9 mouse cellular contexts compared by ENCODE assay signal in genomic region chr12:8773336-8773735, GRCm38 (mm10). TPM values are rescaled to one million over a fixed set of nuclear protein-coding genes. Genes with fewer than 3 reads are reported as not detected.
DNase-seq lines count a peak whose midpoint lies in the region; ATAC-seq and TF ChIP-seq lines count a peak whose summit lies in the region.
"Had no signal": no experiment of that assay in that cellular context is flagged by ENCODE, and none has a peak within 500 bp of the region (broad histone marks: within the 10 kb centered on the region; RNA-seq: fewer than 3 reads in every experiment).

No protein-coding gene starts in this region.

- intact Hi-C loops in gastrocnemius, postnatal 36 days (cut with DNase I) = loop anchor here (5.0 kb wide), 1 partner anchor 229 kb away; no protein-coding TSS in a partner anchor

- no peak for TF ChIP-seq CTCF in brain, embryonic 14.5 days (IDR thresholded peaks at IDR 0.05; ENCODE audit: borderline replicate concordance, extremely low read depth, insufficient read depth, insufficient read length)
- no peak for TF ChIP-seq CTCF in hindbrain, postnatal 0 days (IDR thresholded peaks at IDR 0.05; ENCODE audit: low read depth)

- no peak for DNase-seq in heart, postnatal 4 days
- DNase-seq in brain, embryonic 14.5 days (ENCODE audit: low read depth) = peak; percentile 21
- DNase-seq in hindbrain, postnatal 0 days (ENCODE audit: low spot score) = no peak
- DNase-seq in retina, embryonic 14.5 days (ENCODE audit: low spot score) = no peak
- DNase-seq in gastrocnemius, postnatal 36 days = no peak
- DNase-seq in ovary, adult 18-20 months (ENCODE audit: low spot score) = no peak

- peak overlapping the region; percentile 68 for H3K4me3 ChIP-seq in heart, embryonic 15.5 days
- H3K4me3 ChIP-seq in hindbrain, postnatal 0 days (ENCODE audit: low read length) = peak overlapping the region; percentile 52
- peak overlapping the region; percentile 75 for H3K4me3 ChIP-seq in midbrain, embryonic 16.5 days (ENCODE audit: low read depth, low read length)

- no peaks in the 10 kb centered on the region for H3K27me3 ChIP-seq in heart, embryonic 15.5 days
- H3K27me3 ChIP-seq in hindbrain, postnatal 0 days (ENCODE audit: insufficient read depth, low read length) = no peaks in the 10 kb centered on the region
- no peaks in the 10 kb centered on the region for H3K27me3 ChIP-seq in midbrain, embryonic 16.5 days (ENCODE audit: control insufficient read depth, insufficient read depth, low read depth, low read length)

- H3K4me2 ChIP-seq in heart, embryonic 15.5 days = peak overlapping the region; percentile 95
- peak overlapping the region; percentile 100 for H3K4me2 ChIP-seq in hindbrain, postnatal 0 days (ENCODE audit: low read depth, low read length)
- peak overlapping the region; percentile 99 for H3K4me2 ChIP-seq in midbrain, embryonic 16.5 days (ENCODE audit: low read length)

- H3K9me3 ChIP-seq in heart, embryonic 15.5 days (replicated peaks) = no peaks in the 10 kb centered on the region
- no peaks in the 10 kb centered on the region for H3K9me3 ChIP-seq in hindbrain, postnatal 0 days (ENCODE audit: low read length)
- H3K9me3 ChIP-seq in midbrain, embryonic 16.5 days (replicated peaks; ENCODE audit: control insufficient read depth, low read length, poor library complexity, severe bottlenecking) = no peaks in the 10 kb centered on the region

- peaks cover 22% of the 10 kb centered on the region for H3K4me1 ChIP-seq in heart, embryonic 15.5 days (replicated peaks)
- peaks cover 5% of the 10 kb centered on the region; the same call in 1 of the 2 replicates for H3K4me1 ChIP-seq in hindbrain, postnatal 0 days (ENCODE audit: insufficient read depth, low read length)
- H3K4me1 ChIP-seq in midbrain, embryonic 16.5 days (ENCODE audit: control insufficient read depth, insufficient read depth, low read length) = peaks cover 10% of the 10 kb centered on the region; the same call in 1 of the 2 replicates

- no peak overlapping the region for H3K27ac ChIP-seq in heart, embryonic 15.5 days
- H3K27ac ChIP-seq in hindbrain, postnatal 0 days = no peak overlapping the region
- no peak overlapping the region for H3K27ac ChIP-seq in midbrain, embryonic 16.5 days (ENCODE audit: low read length)
- H3K27ac ChIP-seq: macrophage had no signal

- no peaks in the 10 kb centered on the region for H3K36me3 ChIP-seq in heart, embryonic 15.5 days
- no peaks in the 10 kb centered on the region for H3K36me3 ChIP-seq in hindbrain, postnatal 0 days (ENCODE audit: insufficient read depth, low read length)
- no peaks in the 10 kb centered on the region for H3K36me3 ChIP-seq in midbrain, embryonic 16.5 days (ENCODE audit: control insufficient read depth, insufficient read depth, low read length)

- no peak for TF ChIP-seq POLR2A in brain, embryonic 14.5 days (IDR thresholded peaks at IDR 0.05; ENCODE audit: borderline replicate concordance, extremely low read depth, insufficient read depth, insufficient read length, poor library complexity, severe bottlenecking)

- WGBS in heart, embryonic 15.5 days = 53% methylated on average over 6 of the region's 6 CpGs
- WGBS in hindbrain, postnatal 0 days = 27% methylated on average over 6 of the region's 6 CpGs
- 23% methylated on average over 6 of the region's 6 CpGs for WGBS in midbrain, embryonic 16.5 days

- H3K9ac ChIP-seq in heart, embryonic 15.5 days = peak overlapping the region; percentile 74
- H3K9ac ChIP-seq in hindbrain, postnatal 0 days (replicated peaks; ENCODE audit: low read length) = no peak overlapping the region
- peak overlapping the region; percentile 80; the same call in 1 of the 2 replicates for H3K9ac ChIP-seq in midbrain, embryonic 16.5 days (ENCODE audit: low read depth, low read length)

- no peak for ATAC-seq in heart, embryonic 15.5 days (replicated peaks; ENCODE audit: insufficient number of reproducible peaks, insufficient read depth, low FRiP score, low read depth)
- ATAC-seq in hindbrain, postnatal 0 days = no peak
- ATAC-seq in midbrain, embryonic 16.5 days = no peak

RNA-seq across cellular contexts. Expression of gene Sdc1, which starts 2.2 kb away (rescaled TPM):
- 33.9 and 48.6 TPM in 2 replicates for polyA plus RNA-seq in heart, embryonic 15.5 days (2015; fragmentation: Nextera tagmentation; extraction: Ambion mirVana)
- total RNA-seq in heart, postnatal 4 days (2021) = 10 to 100 TPM; 30.2 to 30.8 TPM
- polyA plus RNA-seq in brain, embryonic 14.5 days (2012; rRNA removed) = 34.5 and 35.6 TPM in 2 replicates
- 17.1 and 20.6 TPM in 2 replicates for total RNA-seq in hindbrain, postnatal 0 days (2014; rRNA removed)
- 12.5 and 14.0 TPM in 2 replicates for polyA plus RNA-seq in hindbrain, postnatal 0 days (2015; fragmentation: Nextera tagmentation; extraction: Ambion mirVana)
- 16.7 and 19.0 TPM in 2 replicates for polyA plus RNA-seq in midbrain, embryonic 16.5 days (2015; fragmentation: Nextera tagmentation; extraction: Ambion mirVana)
- 1 to 10 TPM; 2.7 to 3.3 TPM for total RNA-seq in gastrocnemius, postnatal 36 days (2021)
